Mouse (Mus musculus) heart, postnatal 0 days (tissue): ENCODE results near the gene Tulp2.

Experiments
- CTCF ChIP-seq: IDR thresholded peaks from 2 replicates; pipeline ENCODE4 v1.5.1; 2016; ENCODE audit warnings: antibody characterized with exemption, control low read depth, low read depth
- EP300 ChIP-seq: IDR thresholded peaks from 2 replicates; pipeline ENCODE4 v1.6.1; 2016; ENCODE audit warnings: antibody characterized with exemption, low read depth

DNA sequence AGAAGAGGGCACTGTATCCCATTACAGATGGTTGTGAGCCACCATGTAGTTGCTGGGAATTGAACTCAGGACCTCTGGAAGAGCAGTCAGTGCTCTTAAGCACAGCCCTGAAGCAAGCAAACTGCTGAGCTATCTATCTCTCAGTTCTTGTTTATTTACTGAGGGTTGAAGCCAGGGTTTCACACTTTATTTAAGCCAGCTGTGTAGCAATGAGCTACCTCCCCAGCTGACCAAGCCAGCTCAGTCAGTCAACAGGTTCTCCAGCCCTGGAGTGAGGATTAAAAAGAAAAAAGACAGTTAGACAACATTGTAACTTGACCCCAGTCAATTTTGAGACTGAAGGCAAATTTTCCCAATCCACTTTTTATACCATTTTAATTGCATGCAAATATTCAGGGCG lies 54.0 kb downstream of the Tulp2 start:
- TF ChIP-seq CTCF (no peak), EP300 (no peak)
